Mouse (Mus musculus) fat pad, adult 2 months (tissue): ENCODE measurements around the gene Asprv1.

ENCODE experiments used
- DNase-seq: peaks from one replicate; pipeline ENCODE4 v3.0.0-alpha.2; 2011; ENCODE audit warnings: low read depth, low spot score; ENCODE audit errors: extremely low read depth

Gene Asprv1

GRCm38 (mm10) chr6:86627946-86628345 is at the start of gene Asprv1:
Gene Asprv1 (plus strand): TSS chr6:86628164.
- DNase-seq = no peak

- no peak for DNase-seq
These were observed 49.6 kb upstream of the Asprv1 start for GRCm38 (mm10) chr6:86578396-86578795.

GRCm38 (mm10) chr6:86579066-86579784 is 48.7 kb upstream of the Asprv1 start:
- DNase-seq = no peak

GRCm38 (mm10) chr6:86579926-86580325 is 48.0 kb upstream of the Asprv1 start:
- DNase-seq = no peak

- DNase-seq = no peak
These were observed 44.8 kb upstream of the Asprv1 start for GRCm38 (mm10) chr6:86583141-86583540.

GRCm38 (mm10) chr6:86583601-86584215 is 44.3 kb upstream of the Asprv1 start:
- no peak for DNase-seq

GRCm38 (mm10) chr6:86584296-86585015 is 43.5 kb upstream of the Asprv1 start:
- DNase-seq = no peak

- no peak for DNase-seq
These were observed 42.8 kb upstream of the Asprv1 start for GRCm38 (mm10) chr6:86585070-86585600.

GRCm38 (mm10) chr6:86586070-86586469 is 41.9 kb upstream of the Asprv1 start:
- DNase-seq = no peak

GRCm38 (mm10) chr6:86588429-86588828 is 39.5 kb upstream of the Asprv1 start:
- no peak for DNase-seq

- no peak for DNase-seq
These were observed 34.6 kb upstream of the Asprv1 start for GRCm38 (mm10) chr6:86593146-86593897.

- no peak for DNase-seq
These were observed 33.3 kb upstream of the Asprv1 start for GRCm38 (mm10) chr6:86594636-86595035.

- DNase-seq = no peak
These were observed 32.0 kb upstream of the Asprv1 start for GRCm38 (mm10) chr6:86595865-86596440.

GRCm38 (mm10) chr6:86598742-86599193 is 29.2 kb upstream of the Asprv1 start:
- DNase-seq = no peak

- DNase-seq = no peak
These were observed 28.8 kb upstream of the Asprv1 start for GRCm38 (mm10) chr6:86599197-86599596.

- DNase-seq = no peak
These were observed 28.0 kb upstream of the Asprv1 start for GRCm38 (mm10) chr6:86599951-86600414.

GRCm38 (mm10) chr6:86605260-86605659 is 22.7 kb upstream of the Asprv1 start:
- DNase-seq = no peak

GRCm38 (mm10) chr6:86606289-86606688 is 21.7 kb upstream of the Asprv1 start:
- no peak for DNase-seq

GRCm38 (mm10) chr6:86607471-86607870 is 20.5 kb upstream of the Asprv1 start:
- DNase-seq = no peak

- no peak for DNase-seq
These were observed 18.7 kb upstream of the Asprv1 start for GRCm38 (mm10) chr6:86609235-86609634.
